Mouse (Mus musculus): ENCODE measurements around the gene Pdcd2l. TPM values are rescaled to one million over a fixed set of nuclear protein-coding genes. Genes with fewer than 3 reads are reported as not detected.
A peak's percentile ranks its signal among the peaks of the same experiment; 100 is the strongest.

The Pdcd2l gene
- total RNA-seq (2021), result 10 to 100 TPM; 23.5 to 28.9 TPM
- long read RNA-seq, transcript Pdcd2l-201 (7 exons, 1,295 nt), result major isoform, 37 of 66 reads
- long read RNA-seq, partial matches to known transcripts, result 24 of 66 reads
- long read RNA-seq, other reads (novel, unspliced or antisense), result 3 of 66 reads

DNA sequence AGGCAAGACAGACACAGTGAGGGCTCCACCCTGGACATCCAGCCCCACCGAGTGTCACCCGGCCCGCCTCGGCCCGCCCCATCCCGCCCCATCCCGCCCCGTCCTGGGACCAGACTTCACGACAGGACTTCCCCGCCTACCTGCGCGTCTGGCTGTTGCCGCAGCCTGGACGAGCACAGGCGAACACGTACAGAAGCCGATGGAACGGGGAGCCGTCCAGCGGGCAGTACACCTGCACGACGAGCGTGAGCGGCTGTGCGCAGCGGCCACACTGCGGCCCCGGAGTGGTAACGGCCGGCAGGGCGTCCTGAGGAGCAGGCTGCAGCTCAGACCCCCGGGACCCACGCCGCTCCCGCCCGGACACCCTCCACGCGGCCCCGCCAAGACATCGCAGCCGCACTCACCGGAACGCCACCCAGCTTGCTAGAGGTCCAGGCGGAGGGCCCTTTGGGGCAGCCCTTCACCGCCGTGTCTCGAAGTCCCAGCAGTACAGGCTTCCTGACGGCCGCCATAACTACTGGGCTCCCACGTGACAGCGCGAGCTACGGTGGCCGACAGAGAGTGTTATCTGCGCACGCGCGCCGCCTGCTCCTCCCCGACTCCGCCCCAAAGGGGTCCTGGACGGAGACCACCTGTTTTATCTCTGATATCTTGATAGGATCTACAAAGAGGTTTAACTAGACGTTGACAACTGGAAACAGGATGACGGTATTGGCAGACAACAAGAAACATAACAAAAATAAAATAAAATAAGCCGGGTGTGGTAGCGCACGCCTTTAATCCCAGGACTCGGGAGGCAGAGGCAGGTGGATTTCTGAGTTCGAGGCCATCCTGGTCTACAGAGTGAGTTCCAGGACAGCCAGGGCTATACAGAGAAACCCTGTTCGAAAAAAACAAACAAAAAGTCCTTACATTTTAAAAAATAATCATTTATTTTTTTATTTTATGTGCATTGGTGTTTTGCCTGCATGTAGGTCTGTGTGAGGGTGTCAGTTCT lies at the start of gene Pdcd2l:
Gene Pdcd2l (minus strand): TSS at position 530 of the 997 bp plus-strand sequence.
- DNase-seq (ENCODE audit: low spot score in 2 of 2), result peak; percentile 94 to 95

GRCm38 (mm10) chr7:34242176-34242575 lies 45.7 kb upstream of the Pdcd2l start:
- DNase-seq (ENCODE audit: low spot score in 2 of 2), result peak; percentile 59 to 73

- DNase-seq (ENCODE audit: low spot score in 2 of 2), result no peak
Observed at GRCm38 (mm10) chr7:34238086-34238485, 41.6 kb upstream of the Pdcd2l start.

GRCm38 (mm10) chr7:34235602-34236001 lies 39.1 kb upstream of the Pdcd2l start:
- DNase-seq (ENCODE audit: low spot score in 2 of 2), result no peak

GRCm38 (mm10) chr7:34234610-34235561 lies 38.4 kb upstream of the Pdcd2l start:
- DNase-seq (ENCODE audit: low spot score in 2 of 2), result no peak

DNA sequence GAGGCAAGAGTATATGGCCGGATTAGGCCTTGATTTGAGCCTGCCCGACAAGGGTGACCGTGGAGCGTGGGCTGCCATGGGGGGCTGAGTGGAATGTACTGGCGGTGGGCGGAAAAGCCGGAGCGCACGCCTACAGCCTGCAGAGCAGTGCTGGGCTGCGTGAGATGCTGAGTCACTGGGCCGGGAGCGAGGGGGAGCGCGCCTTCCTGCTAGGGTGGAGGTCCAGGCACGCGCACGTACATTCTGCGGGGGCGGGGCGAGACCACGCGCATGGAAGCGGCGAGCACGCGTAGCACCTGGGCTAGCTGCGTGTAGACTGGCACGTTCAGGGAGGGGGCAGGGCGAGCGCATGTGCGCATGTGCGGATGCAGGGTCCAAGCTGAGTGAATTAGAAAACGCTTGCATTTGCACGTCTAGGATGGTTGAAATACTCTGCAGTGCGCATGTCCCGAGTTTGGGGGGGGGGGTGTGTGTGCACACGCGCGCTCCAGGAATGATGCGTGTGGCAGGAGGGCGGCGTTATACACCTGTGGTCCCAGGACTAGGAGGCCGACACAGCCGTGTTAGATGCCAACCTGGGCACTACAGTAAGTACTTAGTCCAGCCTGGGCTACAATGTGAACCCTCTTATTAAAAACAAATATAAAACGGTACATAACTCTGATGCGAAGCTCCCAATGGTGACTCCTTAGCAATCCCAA lies 37.6 kb upstream of the Pdcd2l start:
- DNase-seq (ENCODE audit: low spot score in 2 of 2), result peak; percentile 99 to 100

GRCm38 (mm10) chr7:34232785-34233725 lies 36.6 kb upstream of the Pdcd2l start:
- DNase-seq (ENCODE audit: low spot score in 2 of 2), result no peak

- peak; percentile 60 to 76 for DNase-seq (ENCODE audit: low spot score in 2 of 2)
Observed at GRCm38 (mm10) chr7:34230116-34230515, 33.7 kb upstream of the Pdcd2l start, which contains the start of gene Gpi1. Gene Gpi1, minus strand, starts transcription at chr7:34230336.

- peak; percentile 48 to 61 for DNase-seq (ENCODE audit: low spot score in 2 of 2)
Observed at GRCm38 (mm10) chr7:34229691-34230111, 33.2 kb upstream of the Pdcd2l start.

GRCm38 (mm10) chr7:34229153-34229552 lies 32.7 kb upstream of the Pdcd2l start:
- DNase-seq (ENCODE audit: low spot score in 2 of 2), result no peak

- no peak for DNase-seq (ENCODE audit: low spot score in 2 of 2)
Observed at GRCm38 (mm10) chr7:34228641-34229040, 32.2 kb upstream of the Pdcd2l start.

DNA sequence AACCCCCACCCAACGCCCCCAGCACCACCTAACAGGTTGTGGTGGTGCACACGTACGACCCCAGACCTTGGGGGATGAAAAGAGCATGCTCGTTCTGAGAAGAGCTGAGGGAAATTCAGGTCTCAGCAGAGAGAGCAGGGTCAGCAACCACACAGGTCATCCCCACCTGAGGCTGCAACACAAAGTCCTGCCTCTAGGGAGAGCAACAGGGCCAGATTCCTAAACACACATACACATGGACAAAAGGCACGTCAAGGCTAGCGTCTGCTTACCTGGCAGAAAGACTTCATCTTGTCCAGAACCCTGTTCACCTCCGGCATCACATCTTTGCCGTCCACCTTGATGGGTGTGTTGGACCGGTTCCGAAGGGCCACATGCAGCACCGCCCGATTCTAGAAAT lies 30.4 kb upstream of the Pdcd2l start:
- no peak for DNase-seq (ENCODE audit: low spot score in 2 of 2)

GRCm38 (mm10) chr7:34226086-34226485 lies 29.6 kb upstream of the Pdcd2l start:
- no peak for DNase-seq (ENCODE audit: low spot score in 2 of 2)

GRCm38 (mm10) chr7:34224308-34224707 lies 27.8 kb upstream of the Pdcd2l start:
- no peak for DNase-seq (ENCODE audit: low spot score in 2 of 2)

GRCm38 (mm10) chr7:34222340-34222739 lies 25.9 kb upstream of the Pdcd2l start:
- no peak for DNase-seq (ENCODE audit: low spot score in 2 of 2)

GRCm38 (mm10) chr7:34221594-34222250 lies 25.3 kb upstream of the Pdcd2l start:
- no peak for DNase-seq (ENCODE audit: low spot score in 2 of 2)

DNA sequence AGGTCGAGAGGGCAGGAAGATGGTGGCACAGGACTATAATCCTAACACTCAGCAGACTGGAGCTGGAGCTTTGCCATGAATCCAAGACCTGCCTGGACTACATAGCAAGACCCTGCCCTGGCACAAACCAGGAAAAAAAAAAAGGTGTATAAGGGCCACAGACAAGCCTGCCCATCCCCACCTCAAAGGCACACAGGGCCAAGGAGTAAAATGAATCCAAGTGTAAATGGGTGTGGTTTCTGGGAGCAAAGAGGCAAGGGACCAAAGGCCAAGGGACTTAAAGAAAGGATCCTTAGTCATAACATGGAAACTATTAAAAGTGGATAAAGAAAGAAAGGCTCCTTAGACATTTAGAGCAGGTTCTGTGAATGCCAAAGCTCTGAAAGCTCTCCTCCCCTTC lies 22.0 kb upstream of the Pdcd2l start:
- no peak for DNase-seq (ENCODE audit: low spot score in 2 of 2)

DNA sequence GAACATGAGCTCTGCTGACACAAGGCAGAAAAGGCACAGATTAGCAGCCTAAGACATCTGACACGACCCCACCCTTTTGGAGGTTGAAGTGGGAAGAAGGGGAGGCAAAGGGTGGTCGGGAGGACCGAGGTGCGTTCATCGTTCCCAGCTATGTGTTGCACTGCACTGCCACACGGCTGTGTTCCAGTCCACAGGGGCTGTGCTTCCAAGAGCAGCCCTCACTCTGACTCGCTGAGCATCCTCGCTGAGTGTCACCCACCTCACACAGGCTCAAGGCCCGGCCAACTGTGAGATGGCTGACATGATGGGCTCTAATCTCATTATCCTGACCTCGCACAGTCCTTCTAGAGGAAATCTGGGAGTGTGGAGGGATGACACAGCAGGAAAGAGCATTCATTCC lies 20.0 kb upstream of the Pdcd2l start:
- no peak for DNase-seq (ENCODE audit: low spot score in 2 of 2)

DNA sequence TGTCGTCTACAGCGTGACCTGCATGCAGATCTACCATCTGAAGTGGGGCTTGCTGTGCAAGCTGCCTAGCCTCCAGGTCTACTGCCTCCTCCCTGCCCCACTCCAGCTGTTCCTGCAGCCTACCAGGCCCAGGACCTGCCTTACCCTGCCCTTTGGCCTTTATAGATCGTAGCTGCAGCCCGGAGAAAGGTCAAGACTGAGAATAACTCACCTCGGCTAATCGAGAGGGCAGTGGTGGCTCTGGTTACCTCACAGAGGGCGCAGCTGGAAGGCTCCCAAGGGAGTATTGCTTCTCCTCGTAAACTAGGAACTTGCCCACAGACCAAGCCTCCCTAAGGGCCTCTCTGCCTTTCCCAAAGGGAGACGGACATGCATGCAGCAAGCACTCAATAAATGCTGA lies 19.0 kb upstream of the Pdcd2l start:
- no peak for DNase-seq (ENCODE audit: low spot score in 2 of 2)
